Mouse (Mus musculus): ENCODE data around the gene Calb2. TPM values are rescaled to one million over a fixed set of nuclear protein-coding genes. Genes with fewer than 3 reads are reported as not detected.

Calb2 gene
- polyA plus RNA-seq (2021; fragmentation: Nextera tagmentation): 5.7 and 16.3 TPM in 2 replicates
- long read RNA-seq, experiment 1, transcript Calb2-201 (11 exons, 1,431 nt): major isoform, 138 of 144 reads
- long read RNA-seq, experiment 1, partial matches to known transcripts: 3 of 144 reads
- long read RNA-seq, experiment 1, other reads (novel, unspliced or antisense): 3 of 144 reads
- long read RNA-seq, experiment 2, partial matches to known transcripts: 4 of 8 reads
- long read RNA-seq, experiment 2, other reads (novel, unspliced or antisense): 0 of 8 reads

GRCm38 (mm10) chr8:110168046-110168445 lies at the start of gene Calb2:
Gene Calb2 (minus strand): TSS chr8:110168210.

DNA sequence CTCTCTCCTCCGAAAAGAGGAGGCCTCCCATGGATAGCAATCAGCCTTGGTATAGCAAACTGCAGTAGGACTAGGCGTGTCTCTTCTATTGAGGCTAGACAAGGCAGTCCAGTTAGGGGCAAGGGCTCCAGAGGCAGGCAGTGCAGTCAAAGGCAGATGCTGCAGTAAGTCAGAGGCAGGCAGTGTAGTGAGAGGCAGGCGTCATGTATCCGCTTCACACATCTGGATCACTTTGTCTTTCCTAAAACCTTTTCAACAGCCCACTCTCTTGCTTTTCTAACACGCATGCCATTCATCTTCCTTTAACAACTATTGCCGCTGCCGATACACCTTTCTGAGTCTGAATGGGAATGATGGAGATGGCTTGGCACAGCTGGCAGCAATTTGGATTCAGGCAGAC lies 47.4 kb upstream of the Calb2 start, which contains the start of gene Cmtr2:
Gene Cmtr2 (plus strand): TSS at position 301 of the 400 bp plus-strand sequence.

GRCm38 (mm10) chr8:110102653-110103052 lies 65.4 kb downstream of the Calb2 start, which contains the start of gene Gm17720:
Gene Gm17720 (minus strand): TSS chr8:110102753.

DNA sequence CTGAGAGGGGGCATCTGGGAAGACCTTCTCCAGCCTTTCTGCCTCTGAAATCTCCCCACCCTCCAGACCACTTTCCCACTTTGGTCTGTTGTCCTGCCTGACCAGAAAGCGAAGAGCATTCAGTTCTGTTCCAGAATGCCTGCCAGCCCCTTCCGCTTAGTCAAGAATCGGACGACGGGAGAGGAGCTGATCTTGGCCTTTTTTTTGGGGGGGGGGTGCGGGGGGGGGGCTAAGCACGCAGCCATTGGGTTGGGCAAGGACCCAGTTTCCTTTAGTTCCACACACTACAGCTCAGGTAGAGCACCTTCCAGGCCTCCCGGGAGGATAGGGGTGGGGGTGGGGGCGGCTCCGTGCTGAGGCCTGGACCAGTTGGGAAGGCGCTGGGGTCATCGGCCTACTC lies 67.1 kb downstream of the Calb2 start, which contains the start of gene Gm21964:
Gene Gm21964 (plus strand): TSS at position 301 of the 400 bp plus-strand sequence.

Other genes starting within 250 kb of the Calb2 start
- 0.19 and 0.47 TPM in 2 replicates for gene Marveld3, start 206.0 kb downstream of the Calb2 start, polyA plus RNA-seq (2021; fragmentation: Nextera tagmentation)
- gene Tat, start 177.8 kb downstream of the Calb2 start, polyA plus RNA-seq (2021; fragmentation: Nextera tagmentation): 0.06 TPM in 1 of 2 replicates, not detected in the other
- 0.17 TPM in 1 of 2 replicates, not detected in the other for gene Chst4, start 128.5 kb downstream of the Calb2 start, polyA plus RNA-seq (2021; fragmentation: Nextera tagmentation)
- 15.1 and 19.9 TPM in 2 replicates for gene Zfp612, start 88.5 kb downstream of the Calb2 start, polyA plus RNA-seq (2021; fragmentation: Nextera tagmentation)
- not detected in 2 replicates for gene Gm21964, start 67.0 kb downstream of the Calb2 start, polyA plus RNA-seq (2021; fragmentation: Nextera tagmentation)
- not detected in 2 replicates for gene Gm17720, start 65.5 kb downstream of the Calb2 start, polyA plus RNA-seq (2021; fragmentation: Nextera tagmentation)
- 0.91 and 2.3 TPM in 2 replicates for gene Cmtr2, start 47.5 kb upstream of the Calb2 start, polyA plus RNA-seq (2021; fragmentation: Nextera tagmentation)
- 0.10 and 0.11 TPM in 2 replicates for gene Hydin, start 98.8 kb upstream of the Calb2 start, polyA plus RNA-seq (2021; fragmentation: Nextera tagmentation)